In genomic region chr2:132001696-132002334, GRCm38 (mm10) we compare ENCODE assay signal across 23 mouse cellular contexts. TPM values are rescaled to one million over a fixed set of nuclear protein-coding genes. Genes with fewer than 3 reads are reported as not detected.
DNase-seq lines count a peak whose midpoint lies in the region; ATAC-seq lines count a peak whose summit lies in the region.
"Had no signal": no experiment of that assay in that cellular context is flagged by ENCODE, and none has a peak within 500 bp of the region (broad histone marks: within the 10 kb centered on the region; RNA-seq: fewer than 3 reads in every experiment).

No protein-coding gene starts in this region.

- no peak overlapping the region for H3K9ac ChIP-seq in lung, embryonic 15.5 days
- H3K9ac ChIP-seq: embryonic facial prominence, embryonic 13.5 days; forebrain, embryonic 12.5 days; heart, embryonic 15.5 days; hindbrain, embryonic 14.5 days had no signal

- H3K9me3 ChIP-seq in lung, embryonic 15.5 days = no peaks in the 10 kb centered on the region
- H3K9me3 ChIP-seq: embryonic facial prominence, embryonic 13.5 days; forebrain, embryonic 12.5 days; heart, embryonic 15.5 days; hindbrain, embryonic 10.5 days had no signal

- H3K36me3 ChIP-seq in lung, embryonic 15.5 days = no peaks in the 10 kb centered on the region
- H3K36me3 ChIP-seq: embryonic facial prominence, embryonic 13.5 days had no signal

- no peak overlapping the region for H3K4me2 ChIP-seq in lung, embryonic 15.5 days
- H3K4me2 ChIP-seq: embryonic facial prominence, embryonic 13.5 days; forebrain, embryonic 12.5 days; heart, embryonic 11.5 days; heart, embryonic 15.5 days; hindbrain, embryonic 14.5 days had no signal

- peaks cover 42% of the 10 kb centered on the region for H3K4me1 ChIP-seq in lung, embryonic 15.5 days
- H3K4me1 ChIP-seq: forebrain, embryonic 12.5 days had no signal

- H3K4me3 ChIP-seq in lung, embryonic 15.5 days = no peak overlapping the region
- H3K4me3 ChIP-seq: embryonic facial prominence, embryonic 13.5 days; forebrain, embryonic 12.5 days; heart, adult 2 months; heart, embryonic 15.5 days; hindbrain, embryonic 10.5 days had no signal

- H3K27me3 ChIP-seq in lung, embryonic 15.5 days = no peaks in the 10 kb centered on the region
- H3K27me3 ChIP-seq: embryonic facial prominence, embryonic 13.5 days; forebrain, embryonic 12.5 days; heart, embryonic 15.5 days had no signal

- ATAC-seq in lung, embryonic 15.5 days (ENCODE audit: borderline replicate concordance, extremely low read depth, low FRiP score, low TSS enrichment) = no peak
- ATAC-seq in inflammation-experienced regulatory T-cells, adult 6 months = no peak
- ATAC-seq: forebrain, embryonic 16.5 days had no signal

- 0 out of 2 replicates have a peak overlapping the region, but pooled peaks have one; percentile 42 for H3K27ac ChIP-seq in lung, embryonic 15.5 days
- H3K27ac ChIP-seq: embryonic facial prominence, embryonic 13.5 days; forebrain, embryonic 12.5 days; heart, adult 2 months; heart, embryonic 15.5 days; hindbrain, embryonic 10.5 days; hindbrain, embryonic 14.5 days had no signal

- peak; percentile 64 for DNase-seq in heart, adult 11 months
- no peak for DNase-seq in heart, postnatal 4 days
- no peak for DNase-seq in lung, postnatal 14 days
- peak; percentile 42 for DNase-seq in embryo, embryonic 10.5 days (ENCODE audit: low spot score)
- DNase-seq in lung, postnatal 36 days = peak; percentile 57
- no peak for DNase-seq in layer of hippocampus, adult 18-20 months (ENCODE audit: low spot score in 2 of 2)
- DNase-seq: adrenal gland, postnatal 10 days; cerebellum, adult 18-20 months; cerebellum, adult 9-11 months; cerebellum, postnatal 36 days; gastrocnemius, postnatal 10 days; heart, adult 2 months; heart, postnatal 14 days had no signal

- 42% methylated on average over 13 of the region's 13 CpGs for WGBS in lung, embryonic 15.5 days

RNA-seq across cellular contexts. Expression of gene Rassf2, which starts 28.2 kb away (rescaled TPM):
- total RNA-seq in heart, postnatal 4 days (2021) = 10 to 100 TPM; 13.7 to 15.2 TPM
- polyA plus RNA-seq in lung, embryonic 15.5 days (2015; fragmentation: Nextera tagmentation; extraction: Ambion mirVana) = 11.9 and 13.5 TPM in 2 replicates
- 10 to 100 TPM; 45.5 to 52.1 TPM for total RNA-seq in layer of hippocampus, adult 18-20 months (2021)
- 10 to 100 TPM; 78.8 to 88.1 (median 87.3) TPM for polyA plus RNA-seq in inflammation-experienced regulatory T-cells, adult 6 months (2017; shearing (Covaris generic))

RNA-seq across cellular contexts. Expression of gene Prnd, which starts 51.2 kb away (rescaled TPM):
- 10 to 100 TPM; 17.6 to 22.9 TPM for total RNA-seq in heart, postnatal 4 days (2021)
- polyA plus RNA-seq in lung, embryonic 15.5 days (2015; fragmentation: Nextera tagmentation; extraction: Ambion mirVana) = 44.2 and 44.8 TPM in 2 replicates
- not detected for total RNA-seq in layer of hippocampus, adult 18-20 months (2021)
- under 1 TPM in 1 of 3 experiments, not detected in 2; 0.30 TPM for polyA plus RNA-seq in inflammation-experienced regulatory T-cells, adult 6 months (2017; shearing (Covaris generic))
- total RNA-seq: MEL had no signal

Comparison
In these comparisons a context has a peak if more than half of its experiments do, and no peak if none do; other contexts are left out.
1. DNase-seq: peak in heart, adult 11 months (single experiment), embryo, embryonic 10.5 days (single experiment) and lung, postnatal 36 days (single experiment); none in heart, postnatal 4 days (single experiment), lung, postnatal 14 days (single experiment) and layer of hippocampus, adult 18-20 months (0 of 2).
2. RNA of gene Prnd, which starts 51.2 kb away (total RNA-seq): 17.6 to 22.9 TPM in heart, postnatal 4 days; not detected in layer of hippocampus, adult 18-20 months; every median in the first group is over 10 times any median in the second.